Mouse (Mus musculus) cerebellum, adult 11-12 months (tissue): Measurements from ENCODE around the gene Krt15.

ENCODE experiments used
- DNase-seq: peaks from one replicate; pipeline ENCODE4 v3.0.0; 2022

Krt15 gene

GRCm38 (mm10) chr11:100121466-100121865 lies 14.3 kb downstream of the Krt15 start, which contains the start of gene Krt13:
Gene Krt13 (minus strand): TSS chr11:100121566.
- no peak for DNase-seq

GRCm38 (mm10) chr11:100120331-100120730 lies 15.4 kb downstream of the Krt15 start:
- DNase-seq = no peak

GRCm38 (mm10) chr11:100113742-100114029 lies 22.0 kb downstream of the Krt15 start:
- DNase-seq = no peak

GRCm38 (mm10) chr11:100112935-100113741 lies 22.6 kb downstream of the Krt15 start:
- DNase-seq = no peak

- DNase-seq = no peak
Observed at GRCm38 (mm10) chr11:100105576-100106122, 30.1 kb downstream of the Krt15 start, which contains the start of gene Krt36. Gene Krt36 (minus strand): TSS chr11:100105626.

DNA sequence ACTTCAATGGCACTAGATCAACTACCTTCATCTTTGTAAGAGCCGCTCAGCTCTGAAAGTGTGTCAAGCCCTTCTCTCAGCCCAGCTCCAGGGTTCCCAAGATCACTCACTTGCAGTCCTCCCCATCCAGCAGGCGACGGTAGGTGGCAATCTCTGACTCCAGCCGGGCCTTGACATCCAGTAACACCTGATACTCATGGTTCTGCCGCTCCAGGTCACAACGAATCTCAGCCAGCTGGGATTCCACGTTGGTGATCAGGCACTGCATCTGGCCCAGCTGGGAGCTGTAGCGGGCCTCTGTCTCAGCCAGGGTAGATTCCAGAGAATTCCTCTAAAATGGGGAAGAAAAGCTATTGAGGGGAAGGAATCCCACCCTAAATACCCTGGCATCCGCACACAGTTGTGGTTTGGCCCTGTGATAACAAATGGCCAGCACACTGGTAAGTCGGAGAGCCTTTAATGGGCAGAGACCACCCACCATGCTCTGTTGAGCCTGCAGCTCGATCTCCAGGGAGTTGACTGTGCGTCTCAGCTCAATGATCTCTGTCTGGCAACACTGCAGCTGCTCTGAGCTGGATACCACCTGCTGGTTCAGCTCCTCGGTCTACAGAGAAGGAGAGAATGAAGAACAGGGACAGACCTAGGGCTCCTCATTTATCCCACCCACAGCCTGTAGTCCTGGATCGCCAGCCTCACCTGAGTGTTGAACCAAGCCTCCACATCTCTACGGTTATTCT lies 32.9 kb downstream of the Krt15 start:
- no peak for DNase-seq

- no peak for DNase-seq
Observed at GRCm38 (mm10) chr11:100100391-100100790, 35.3 kb downstream of the Krt15 start.

- DNase-seq = no peak
Observed at GRCm38 (mm10) chr11:100097819-100098218, 37.9 kb downstream of the Krt15 start.

DNA sequence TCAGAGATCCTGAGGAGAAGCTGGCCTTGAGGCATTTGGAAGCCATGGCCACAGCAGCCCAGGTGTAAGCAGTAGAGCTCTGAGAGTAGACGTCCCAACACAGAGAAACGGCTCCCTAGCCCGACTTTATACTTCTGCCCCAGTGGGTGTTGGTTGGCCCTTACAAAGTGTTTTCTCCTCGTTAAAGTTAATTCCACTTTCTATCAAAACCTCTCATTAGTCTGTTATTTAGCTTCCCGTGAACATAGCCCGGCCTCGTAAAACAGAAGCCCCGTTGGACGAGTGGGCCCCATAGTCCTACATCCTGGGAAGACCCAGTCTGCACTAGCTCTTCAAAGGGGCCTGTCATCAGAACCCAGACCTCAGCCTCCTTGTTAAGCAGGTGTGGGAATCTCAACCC lies 39.6 kb downstream of the Krt15 start, which contains the start of gene Krt35:
Krt35 (minus strand) TSS at position 101 of the 400 bp plus-strand sequence.
- no peak for DNase-seq

- DNase-seq = no peak
Observed at GRCm38 (mm10) chr11:100088378-100089025, 47.2 kb downstream of the Krt15 start.

- no peak for DNase-seq
Observed at GRCm38 (mm10) chr11:100087861-100088260, 47.9 kb downstream of the Krt15 start, which contains the start of gene Krt32. Gene Krt32 (minus strand): TSS chr11:100088226.
